Mouse (Mus musculus) left cerebral cortex, adult 9 months (tissue): ENCODE results near the gene Gm20721.
"Not testable (repeated sequence)": the region's sequence is repeated elsewhere in the genome, so short reads cannot be mapped to it uniquely, and the experiment has no call there.

Experiments used
- DNase-seq, 2 experiments: peaks; one replicate each; pipeline ENCODE4 v3.0.0; 2022; ENCODE audit warnings: low spot score in 2 of 2

Gene Gm20721

GRCm38 (mm10) chr2:174346612-174346998, at the start of gene Gm20721:
Gene Gm20721 (minus strand): TSS chr2:174346712.
- no peak for DNase-seq

- no peak for DNase-seq
These were observed 46.9 kb upstream of the Gm20721 start for GRCm38 (mm10) chr2:174393383-174393782.

GRCm38 (mm10) chr2:174392554-174392953, 46.0 kb upstream of the Gm20721 start:
- no peak for DNase-seq

- DNase-seq = no peak
These were observed 45.4 kb upstream of the Gm20721 start for GRCm38 (mm10) chr2:174391936-174392335.

GRCm38 (mm10) chr2:174381021-174381420, 34.5 kb upstream of the Gm20721 start:
- no peak for DNase-seq

- no peak for DNase-seq
These were observed 20.1 kb upstream of the Gm20721 start for GRCm38 (mm10) chr2:174366571-174366970.

GRCm38 (mm10) chr2:174359656-174360055, 13.1 kb upstream of the Gm20721 start:
- no peak for DNase-seq

GRCm38 (mm10) chr2:174358516-174358915, 12.0 kb upstream of the Gm20721 start:
- no peak for DNase-seq

GRCm38 (mm10) chr2:174346999-174347668, 622 bp upstream of the Gm20721 start:
- DNase-seq = not testable (repeated sequence)

- no peak for DNase-seq
These were observed 1.5 kb downstream of the Gm20721 start for GRCm38 (mm10) chr2:174344996-174345395.

- DNase-seq = peak; percentile 80 to 89
These were observed 2.4 kb downstream of the Gm20721 start for GRCm38 (mm10) chr2:174344003-174344655.

GRCm38 (mm10) chr2:174343566-174343965, 2.9 kb downstream of the Gm20721 start:
- DNase-seq = no peak

- DNase-seq = no peak
These were observed 3.6 kb downstream of the Gm20721 start for GRCm38 (mm10) chr2:174342793-174343400.

GRCm38 (mm10) chr2:174340893-174341580, 5.5 kb downstream of the Gm20721 start:
- DNase-seq = no peak

- DNase-seq = no peak
These were observed 6.2 kb downstream of the Gm20721 start for GRCm38 (mm10) chr2:174340229-174340892.

GRCm38 (mm10) chr2:174339701-174340100, 6.8 kb downstream of the Gm20721 start:
- DNase-seq = no peak

GRCm38 (mm10) chr2:174337275-174337674, 9.2 kb downstream of the Gm20721 start:
- no peak for DNase-seq

- no peak for DNase-seq
These were observed 12.1 kb downstream of the Gm20721 start for GRCm38 (mm10) chr2:174334415-174334814.

- no peak for DNase-seq
These were observed 13.1 kb downstream of the Gm20721 start for GRCm38 (mm10) chr2:174333239-174333890.

GRCm38 (mm10) chr2:174331282-174332030, 15.1 kb downstream of the Gm20721 start:
- DNase-seq = no peak
